Mouse (Mus musculus): ENCODE results near the gene Plxna4. TPM values are rescaled to one million over a fixed set of nuclear protein-coding genes. Genes with fewer than 3 reads are reported as not detected.

The Plxna4 gene
- polyA plus RNA-seq, 1 experiment = 0.36 TPM

DNA sequence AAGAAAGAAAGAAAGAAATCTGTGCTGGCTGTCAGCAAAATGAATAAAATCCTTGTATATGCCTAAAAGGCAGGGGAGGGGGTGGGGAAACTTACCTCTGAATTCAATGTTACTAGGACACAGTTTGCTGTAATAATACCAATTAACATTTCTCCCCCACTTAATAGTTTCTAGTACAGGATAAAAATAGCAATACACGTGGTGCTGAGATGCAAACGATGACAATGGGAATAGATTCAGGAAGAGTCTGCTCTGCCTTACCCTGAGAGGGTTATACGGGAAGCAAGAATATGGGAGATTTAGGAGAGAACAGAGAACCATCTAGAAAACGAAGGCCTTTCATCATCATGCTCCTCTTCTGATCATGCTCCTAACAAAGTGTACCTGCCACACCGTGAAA, 115.9 kb downstream of the Plxna4 start:
- Histone ChIP-seq H3K4me3 (ENCODE audit: insufficient read depth, low read depth, low read length) (no peak overlapping the region), H3K4me1 (ENCODE audit: control insufficient read depth, insufficient read depth, insufficient read length, low read length) (0 out of 2 replicates have a peak, but pooled peaks cover 2% of the 10 kb centered on the region), H3K27ac (replicated peaks; ENCODE audit: low read depth, low read length) (no peak overlapping the region)

DNA sequence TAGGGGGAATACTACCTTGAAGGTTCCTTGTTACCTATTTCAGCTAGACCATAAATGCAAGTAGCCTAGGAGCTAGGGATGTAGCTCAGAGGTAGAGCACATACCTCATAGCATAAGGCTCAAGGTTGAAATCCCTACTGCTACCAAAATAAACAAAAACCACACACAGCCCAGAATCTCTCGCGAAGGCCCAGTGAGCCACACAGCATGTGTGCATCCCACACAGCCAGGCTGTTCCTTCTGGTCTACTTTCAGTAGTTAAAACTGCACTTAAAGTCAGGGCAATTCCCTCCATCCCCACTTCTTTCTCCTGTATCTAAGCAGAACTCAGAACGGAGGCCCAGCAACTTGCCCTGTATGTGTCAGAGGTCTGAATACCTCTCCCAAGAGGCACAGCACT, 116.4 kb downstream of the Plxna4 start:
- Histone ChIP-seq H3K4me3 (ENCODE audit: insufficient read depth, low read depth, low read length) (no peak overlapping the region), H3K4me1 (ENCODE audit: control insufficient read depth, insufficient read depth, insufficient read length, low read length) (0 out of 2 replicates have a peak, but pooled peaks cover 2% of the 10 kb centered on the region), H3K27ac (replicated peaks; ENCODE audit: low read depth, low read length) (no peak overlapping the region)

GRCm38 (mm10) chr6:32469196-32469595, 118.8 kb downstream of the Plxna4 start:
- Histone ChIP-seq H3K27ac (replicated peaks; ENCODE audit: low read depth, low read length) (no peak overlapping the region), H3K4me1 (ENCODE audit: control insufficient read depth, insufficient read depth, insufficient read length, low read length) (peaks cover 5% of the 10 kb centered on the region; the same call in 1 of the 2 replicates), H3K4me3 (ENCODE audit: insufficient read depth, low read depth, low read length) (no peak overlapping the region)

- H3K4me3 ChIP-seq (ENCODE audit: insufficient read depth, low read depth, low read length) = no peak overlapping the region
- H3K4me1 ChIP-seq (ENCODE audit: control insufficient read depth, insufficient read depth, insufficient read length, low read length) = peaks cover 6% of the 10 kb centered on the region
- no peak overlapping the region for H3K27ac ChIP-seq (replicated peaks; ENCODE audit: low read depth, low read length)
These were observed 122.9 kb downstream of the Plxna4 start for GRCm38 (mm10) chr6:32465129-32465528.

DNA sequence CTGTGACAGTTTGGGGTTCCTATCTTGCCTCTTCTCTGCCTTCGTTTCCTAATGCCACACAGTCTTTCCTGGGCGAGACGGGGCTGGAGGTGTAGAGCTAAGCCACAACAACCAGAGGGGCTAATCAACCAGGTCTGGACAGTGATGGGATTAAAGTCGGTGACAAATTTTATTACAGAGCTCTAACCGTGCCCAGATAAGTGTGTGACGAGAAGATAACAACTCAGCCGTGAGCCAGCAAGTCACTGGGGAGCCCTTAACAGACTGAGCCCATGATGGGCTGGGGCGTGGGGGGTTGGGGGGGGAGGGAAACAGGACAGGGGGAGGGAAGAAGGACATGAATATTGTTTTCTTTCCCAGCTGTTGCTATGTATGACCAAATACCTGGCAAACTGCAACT, 123.4 kb downstream of the Plxna4 start:
- H3K4me1 ChIP-seq (ENCODE audit: control insufficient read depth, insufficient read depth, insufficient read length, low read length) = peaks cover 10% of the 10 kb centered on the region
- no peak overlapping the region for H3K4me3 ChIP-seq (ENCODE audit: insufficient read depth, low read depth, low read length)
- peak overlapping the region; percentile 35 for H3K27ac ChIP-seq (replicated peaks; ENCODE audit: low read depth, low read length)

DNA sequence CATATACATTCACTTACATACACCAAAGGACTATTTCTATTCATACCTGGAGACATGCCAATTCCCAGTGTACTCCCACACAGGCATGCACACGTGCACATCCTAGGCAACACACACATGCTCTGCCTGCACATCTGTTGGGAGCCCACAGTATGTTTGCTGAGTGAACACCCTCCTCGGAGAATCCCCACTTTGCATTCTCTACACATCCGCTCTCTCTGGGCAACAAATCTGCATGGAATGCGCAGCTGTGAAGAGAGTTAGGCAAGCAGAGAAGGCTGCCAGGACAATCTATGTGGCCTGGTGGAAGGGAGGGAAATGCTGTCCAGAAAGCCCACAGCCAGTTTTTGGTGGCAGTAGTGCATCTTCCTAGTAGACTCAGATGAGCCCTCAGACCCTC, 123.9 kb downstream of the Plxna4 start:
- no peak overlapping the region for H3K4me3 ChIP-seq (ENCODE audit: insufficient read depth, low read depth, low read length)
- peaks cover 12% of the 10 kb centered on the region for H3K4me1 ChIP-seq (ENCODE audit: control insufficient read depth, insufficient read depth, insufficient read length, low read length)
- H3K27ac ChIP-seq (replicated peaks; ENCODE audit: low read depth, low read length) = peak overlapping the region; percentile 35

DNA sequence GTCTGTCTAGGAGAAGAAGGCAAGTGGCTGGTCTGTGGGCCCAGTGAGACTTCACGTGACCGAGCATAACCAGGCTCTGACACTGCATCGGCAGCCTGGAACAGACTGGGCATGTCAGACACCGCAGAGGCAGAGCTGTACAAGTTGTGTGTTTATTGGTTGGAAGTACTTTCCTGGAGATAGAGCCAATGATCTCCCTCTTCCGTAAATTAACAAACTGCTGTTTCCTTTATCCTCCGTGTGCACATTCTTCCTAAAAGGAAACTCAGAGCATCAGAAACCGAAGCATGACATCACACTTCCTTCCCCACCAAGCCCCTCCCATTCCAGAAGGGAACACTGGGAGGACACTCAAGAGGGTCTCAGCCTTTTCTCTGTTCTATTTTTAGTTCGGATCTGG, 127.6 kb downstream of the Plxna4 start:
- H3K4me1 ChIP-seq (ENCODE audit: control insufficient read depth, insufficient read depth, insufficient read length, low read length) = peaks cover 12% of the 10 kb centered on the region
- peak overlapping the region; percentile 81 for H3K27ac ChIP-seq (replicated peaks; ENCODE audit: low read depth, low read length)

GRCm38 (mm10) chr6:32456641-32457040, 131.4 kb downstream of the Plxna4 start:
- H3K27ac ChIP-seq (replicated peaks; ENCODE audit: low read depth, low read length) = no peak overlapping the region
- no peak overlapping the region for H3K4me3 ChIP-seq (ENCODE audit: insufficient read depth, low read depth, low read length)
- H3K4me1 ChIP-seq (ENCODE audit: control insufficient read depth, insufficient read depth, insufficient read length, low read length) = peaks cover 6% of the 10 kb centered on the region; the same call in 1 of the 2 replicates

More for the DNA sequence above, 127.6 kb downstream of the Plxna4 start:
- H3K4me3 ChIP-seq (ENCODE audit: insufficient read depth, low read depth, low read length) = peak overlapping the region; percentile 4; the same call in 1 of the 2 replicates

- H3K4me1 ChIP-seq (ENCODE audit: control insufficient read depth, insufficient read depth, insufficient read length, low read length) = no peaks in the 10 kb centered on the region
- no peak overlapping the region for H3K27ac ChIP-seq (replicated peaks; ENCODE audit: low read depth, low read length)
These were observed 136.1 kb downstream of the Plxna4 start for GRCm38 (mm10) chr6:32451851-32452250.

DNA sequence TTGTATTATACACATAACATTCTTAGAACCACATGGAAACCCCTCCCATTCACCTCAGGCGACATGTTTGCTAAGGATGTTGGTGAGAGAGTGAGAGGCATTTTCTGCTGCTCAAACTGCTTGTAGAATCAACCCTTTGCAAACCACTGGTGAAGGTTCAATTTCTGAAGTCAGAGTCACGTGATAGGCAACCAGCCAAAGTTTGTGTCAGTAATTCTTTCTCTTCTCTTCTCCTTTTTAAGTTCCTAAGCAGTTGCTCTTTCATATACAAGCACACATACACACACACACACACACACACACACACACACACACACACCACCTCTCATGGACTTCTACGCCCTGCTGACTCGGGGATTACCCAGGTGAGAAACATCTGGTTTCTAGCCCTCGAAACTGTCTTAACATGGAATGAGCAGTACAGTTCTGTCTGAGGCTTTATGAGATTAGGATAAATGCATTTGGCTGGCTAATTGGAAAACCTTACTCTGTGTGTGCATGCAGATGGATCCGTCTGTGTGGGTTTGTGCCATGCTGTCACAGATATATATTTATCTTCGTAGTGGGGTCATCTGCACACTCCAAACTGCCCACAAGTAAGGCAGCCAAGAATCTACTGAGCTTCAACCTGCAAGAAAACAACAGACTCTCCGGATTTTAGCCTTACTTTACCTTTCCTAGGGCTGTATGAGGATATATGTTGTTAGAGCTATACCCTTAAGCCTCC, 138.6 kb downstream of the Plxna4 start:
- Histone ChIP-seq H3K27ac (replicated peaks; ENCODE audit: low read depth, low read length) (no peak overlapping the region), H3K4me3 (ENCODE audit: insufficient read depth, low read depth, low read length) (no peak overlapping the region)

More at GRCm38 (mm10) chr6:32451851-32452250, 136.1 kb downstream of the Plxna4 start:
- no peak overlapping the region for H3K4me3 ChIP-seq (ENCODE audit: insufficient read depth, low read depth, low read length)

GRCm38 (mm10) chr6:32448787-32449186, 139.2 kb downstream of the Plxna4 start:
- no peak overlapping the region for H3K4me3 ChIP-seq (ENCODE audit: insufficient read depth, low read depth, low read length)
- no peak overlapping the region for H3K27ac ChIP-seq (replicated peaks; ENCODE audit: low read depth, low read length)
- H3K4me1 ChIP-seq (ENCODE audit: control insufficient read depth, insufficient read depth, insufficient read length, low read length) = no peaks in the 10 kb centered on the region

More for the DNA sequence above, 138.6 kb downstream of the Plxna4 start:
- H3K4me1 ChIP-seq (ENCODE audit: control insufficient read depth, insufficient read depth, insufficient read length, low read length) = no peaks in the 10 kb centered on the region

- H3K27ac ChIP-seq (replicated peaks; ENCODE audit: low read depth, low read length) = no peak overlapping the region
- H3K4me1 ChIP-seq (ENCODE audit: control insufficient read depth, insufficient read depth, insufficient read length, low read length) = no peaks in the 10 kb centered on the region
These were observed 141.7 kb downstream of the Plxna4 start for GRCm38 (mm10) chr6:32446276-32446675.

DNA sequence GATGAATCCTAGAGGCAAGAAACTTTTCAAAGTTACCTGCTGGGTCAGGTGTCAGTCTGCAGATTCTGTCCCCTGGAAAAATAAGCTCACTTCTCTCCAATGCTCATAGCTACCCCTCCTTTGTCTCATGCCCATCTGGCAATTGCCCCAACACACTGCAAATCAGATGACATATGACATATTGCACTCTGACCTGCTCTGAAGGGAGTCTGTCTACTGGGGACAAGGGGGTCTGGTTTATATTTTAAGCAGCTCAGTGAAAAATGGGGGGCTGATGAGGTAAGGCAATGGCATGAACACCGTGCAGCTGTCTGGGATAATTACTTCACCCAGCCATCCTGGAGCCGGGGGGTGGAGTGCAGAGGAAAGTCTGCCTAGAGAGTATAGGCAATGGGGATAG, 142.7 kb downstream of the Plxna4 start:
- H3K4me3 ChIP-seq (ENCODE audit: insufficient read depth, low read depth, low read length) = no peak overlapping the region
- H3K4me1 ChIP-seq (ENCODE audit: control insufficient read depth, insufficient read depth, insufficient read length, low read length) = no peaks in the 10 kb centered on the region
- no peak overlapping the region for H3K27ac ChIP-seq (replicated peaks; ENCODE audit: low read depth, low read length)

More at GRCm38 (mm10) chr6:32446276-32446675, 141.7 kb downstream of the Plxna4 start:
- H3K4me3 ChIP-seq (ENCODE audit: insufficient read depth, low read depth, low read length) = no peak overlapping the region

- Histone ChIP-seq H3K27ac (replicated peaks; ENCODE audit: low read depth, low read length) (no peak overlapping the region), H3K4me3 (ENCODE audit: insufficient read depth, low read depth, low read length) (no peak overlapping the region), H3K4me1 (ENCODE audit: control insufficient read depth, insufficient read depth, insufficient read length, low read length) (no peaks in the 10 kb centered on the region)
These were observed 143.6 kb downstream of the Plxna4 start for GRCm38 (mm10) chr6:32444393-32444792.

GRCm38 (mm10) chr6:32443679-32444078, 144.3 kb downstream of the Plxna4 start:
- Histone ChIP-seq H3K4me3 (ENCODE audit: insufficient read depth, low read depth, low read length) (no peak overlapping the region), H3K4me1 (ENCODE audit: control insufficient read depth, insufficient read depth, insufficient read length, low read length) (no peaks in the 10 kb centered on the region), H3K27ac (replicated peaks; ENCODE audit: low read depth, low read length) (no peak overlapping the region)

GRCm38 (mm10) chr6:32439434-32439833, 148.6 kb downstream of the Plxna4 start:
- H3K4me1 ChIP-seq (ENCODE audit: control insufficient read depth, insufficient read depth, insufficient read length, low read length) = no peaks in the 10 kb centered on the region; the same call in 1 of the 2 replicates
- H3K27ac ChIP-seq (replicated peaks; ENCODE audit: low read depth, low read length) = no peak overlapping the region
- no peak overlapping the region for H3K4me3 ChIP-seq (ENCODE audit: insufficient read depth, low read depth, low read length)

Data from brown adipose tissue, adult 24 weeks (tissue).